Mouse (Mus musculus): ENCODE results near the gene Clns1a.

Clns1a gene

DNA sequence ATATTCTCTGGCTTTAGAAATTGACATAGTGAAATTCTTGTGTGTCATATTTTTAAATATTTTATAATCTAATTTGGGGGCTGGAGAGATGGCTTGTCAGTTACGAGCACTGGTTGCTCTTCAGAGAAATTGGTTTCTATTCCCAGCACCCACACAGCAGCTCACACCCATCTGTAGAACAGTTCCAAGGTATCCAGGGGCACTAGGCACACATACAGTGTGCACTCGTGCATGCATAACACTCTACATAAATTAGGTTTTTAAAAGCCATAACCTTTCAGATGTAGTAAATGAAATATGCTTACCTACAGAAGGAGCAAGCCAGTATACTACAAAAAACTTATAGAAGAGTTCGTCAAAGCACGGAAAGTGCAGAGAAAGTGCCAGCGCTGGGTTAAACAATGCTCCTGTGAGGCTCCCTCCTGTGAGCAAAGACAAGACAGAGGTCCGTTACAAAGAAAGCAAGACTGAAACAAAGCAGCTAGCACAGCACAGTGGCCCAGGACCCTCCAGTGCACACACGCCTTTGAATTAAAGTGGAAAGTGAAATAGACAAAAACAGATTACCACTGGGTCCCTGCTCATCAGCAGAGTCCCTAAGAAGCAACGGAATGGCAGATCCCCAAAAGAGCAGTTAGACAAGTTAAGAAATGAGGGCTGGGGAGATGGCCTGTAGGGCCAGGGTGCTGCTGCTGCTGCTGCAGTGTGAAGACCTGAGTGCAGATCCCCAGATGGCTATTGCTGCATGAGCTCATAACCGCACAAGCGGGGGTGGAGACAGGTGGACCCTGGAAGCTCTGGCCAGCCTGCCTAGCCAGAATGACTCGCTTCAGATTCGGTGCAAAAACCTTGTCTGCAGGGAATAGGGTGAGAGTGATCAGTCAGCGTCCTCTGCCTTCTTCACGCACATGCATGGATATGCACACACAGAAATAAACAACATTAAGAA, 32.5 kb downstream of the Clns1a start:
- DNase-seq (ENCODE audit: low spot score): no peak

DNA sequence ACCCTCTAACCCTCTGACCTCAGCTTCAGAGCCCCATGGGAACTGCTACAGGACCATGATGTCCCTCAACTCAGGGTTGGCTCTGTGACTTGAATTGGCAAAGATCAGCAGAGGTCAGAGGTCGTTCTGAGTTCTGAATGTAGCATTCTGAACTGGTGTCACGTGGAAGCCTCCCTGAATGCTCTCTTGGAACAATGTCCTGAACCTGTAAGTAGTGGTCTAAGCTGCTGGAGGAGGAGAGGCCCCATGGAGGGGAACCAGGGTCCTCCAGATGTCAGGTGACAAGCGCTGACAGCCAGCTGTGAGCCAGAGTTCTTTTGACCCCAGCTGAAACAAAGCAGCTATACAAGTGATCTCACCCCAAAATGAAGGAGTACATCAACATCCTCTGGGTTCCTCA, 34.0 kb downstream of the Clns1a start:
- no peak for DNase-seq (ENCODE audit: low spot score)

DNA sequence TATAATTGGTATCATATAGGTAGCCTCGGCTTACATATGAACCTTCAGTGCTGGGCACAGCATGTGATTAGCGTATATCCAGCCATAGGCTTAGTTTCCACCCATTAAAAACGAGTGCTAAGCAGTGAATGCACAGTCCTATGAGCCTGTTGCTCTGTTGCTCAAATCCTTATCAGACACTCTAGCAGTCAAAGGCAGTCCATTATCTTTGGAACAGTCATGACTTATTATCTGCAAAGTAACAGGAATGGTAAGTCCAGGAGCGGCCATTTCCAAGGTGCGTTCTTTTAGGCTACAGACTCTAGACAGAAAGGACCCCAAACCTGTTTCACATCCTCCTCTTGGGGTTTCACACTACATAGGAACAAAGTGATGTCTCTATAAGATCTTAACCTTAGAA, 37.2 kb downstream of the Clns1a start:
- DNase-seq (ENCODE audit: low spot score): no peak

DNA sequence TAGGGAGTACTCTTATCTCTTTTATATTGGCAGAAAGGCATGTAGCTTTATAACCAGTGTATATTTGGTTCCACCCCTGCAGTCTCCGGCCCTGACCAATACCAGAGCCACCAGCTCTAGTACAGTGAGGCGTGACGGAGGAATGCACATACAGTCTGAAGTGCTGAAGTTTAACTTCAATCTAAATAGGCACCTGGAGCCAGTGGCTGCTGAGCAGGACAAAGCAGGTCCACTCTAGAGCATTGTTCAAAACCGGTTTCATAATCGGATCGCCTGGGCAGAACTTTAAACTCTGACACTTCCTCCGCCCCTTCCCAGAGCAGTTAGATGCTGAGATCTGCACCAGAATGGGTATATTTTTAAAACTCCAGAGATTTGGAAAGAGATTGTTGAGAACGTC, 38.6 kb downstream of the Clns1a start:
- no peak for DNase-seq (ENCODE audit: low spot score)

DNA sequence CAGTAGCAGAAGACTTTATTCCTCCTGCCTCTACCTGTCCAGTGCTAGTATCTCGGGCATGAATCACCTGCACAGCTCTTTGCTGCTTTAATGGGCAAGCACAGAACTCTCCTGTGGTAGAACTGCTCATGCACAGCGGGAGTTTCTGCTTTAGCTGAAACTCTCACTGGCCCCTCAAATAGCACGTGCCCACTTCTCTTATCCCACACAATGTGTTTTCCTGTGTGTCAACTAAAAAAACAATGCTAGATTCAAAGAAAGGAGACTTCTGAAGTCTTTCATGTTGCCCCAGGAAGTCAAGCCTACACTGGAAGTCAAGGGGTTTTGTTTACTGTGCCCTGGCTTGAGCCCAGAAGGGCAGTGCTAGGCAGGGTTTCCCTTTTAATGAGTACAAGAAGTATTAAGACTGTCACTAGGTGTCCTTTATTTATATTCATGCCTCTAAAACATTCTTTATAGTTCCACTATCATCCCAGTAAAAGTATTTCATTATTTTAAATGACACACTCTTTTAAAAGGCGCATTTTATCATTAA, 39.5 kb downstream of the Clns1a start:
- DNase-seq (ENCODE audit: low spot score): no peak

DNA sequence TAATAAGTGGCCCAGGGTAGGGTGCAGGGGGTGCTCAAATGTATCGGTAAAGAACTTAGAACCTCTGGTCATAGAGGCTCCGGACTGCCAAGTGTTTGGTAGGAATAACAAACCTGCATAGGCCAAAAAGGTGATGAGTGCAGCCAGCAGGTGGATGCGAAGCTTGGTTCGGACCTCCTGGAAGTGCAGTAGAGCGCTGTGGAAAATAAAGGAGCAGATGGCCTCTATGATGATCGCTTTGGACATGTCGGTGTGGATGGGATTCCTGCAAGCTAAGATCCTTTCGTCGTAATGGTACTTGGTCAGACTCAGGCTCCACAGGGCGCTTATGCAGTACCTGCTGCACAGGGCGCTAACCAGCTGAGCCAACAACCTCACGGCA, 40.8 kb downstream of the Clns1a start:
- no peak for DNase-seq (ENCODE audit: low spot score)

DNA sequence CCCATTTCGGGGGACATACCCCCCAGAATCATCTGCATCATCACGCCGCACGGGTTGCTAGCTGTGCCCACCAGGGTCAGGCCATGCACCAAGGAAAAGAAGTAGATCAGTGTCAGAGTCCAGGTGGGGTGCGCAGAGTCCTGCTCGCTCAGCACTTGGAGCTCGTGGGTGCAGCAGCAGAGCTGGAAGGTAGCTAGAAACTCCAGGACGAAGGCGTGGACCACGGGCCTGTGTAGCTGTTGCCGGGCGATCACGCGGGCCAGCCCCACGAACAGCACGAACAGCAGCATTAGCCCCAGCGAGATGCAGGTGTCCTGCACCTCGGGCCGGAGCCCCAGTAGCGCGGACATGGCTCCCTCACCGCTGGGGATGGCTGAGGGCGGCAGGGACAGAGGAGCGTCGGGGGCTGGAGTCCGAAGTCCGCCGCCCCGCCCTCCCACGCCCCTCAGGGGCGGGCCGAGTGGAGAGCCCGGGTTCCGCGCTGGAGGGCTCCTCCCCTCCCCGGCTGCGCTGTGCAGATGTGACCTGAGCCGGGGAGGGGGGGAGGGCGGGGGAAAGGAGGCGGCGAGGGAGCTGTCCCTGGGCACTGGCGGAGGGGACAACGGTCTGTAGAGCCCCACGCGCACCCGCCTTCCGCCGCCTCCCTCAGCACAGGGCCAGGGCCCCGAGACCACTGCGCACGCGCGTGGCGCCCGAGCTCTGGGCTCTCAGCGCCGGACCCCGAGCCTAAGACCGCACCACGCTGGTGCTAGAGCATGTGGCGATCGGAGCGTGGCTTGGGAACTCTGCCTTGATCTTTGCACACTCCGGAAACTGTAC, 41.4 kb downstream of the Clns1a start, which contains the start of gene Aqp11:
Gene Aqp11, minus strand, starts transcription at position 652 of the 819 bp plus-strand sequence.
- peak; percentile 78 for DNase-seq (ENCODE audit: low spot score)

DNA sequence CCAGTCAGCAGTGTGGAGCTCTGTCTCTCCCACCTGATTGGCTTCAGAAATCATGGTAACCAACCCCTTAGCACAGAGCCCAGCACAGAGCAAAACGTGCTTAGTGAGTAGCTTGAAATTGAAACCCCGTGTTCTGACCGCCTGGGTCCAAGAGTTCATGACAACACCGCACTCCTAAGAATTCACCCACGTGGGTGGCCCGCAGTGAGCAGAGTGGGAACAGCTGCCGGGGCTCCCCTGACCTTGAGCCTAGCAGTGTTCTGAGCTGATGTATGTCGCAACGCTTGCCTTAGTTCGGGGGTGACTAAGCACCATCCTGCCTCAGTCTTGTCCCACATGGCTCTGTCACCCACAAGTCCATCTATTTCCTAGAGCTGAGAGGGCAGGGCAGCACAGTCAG, 44.5 kb downstream of the Clns1a start:
- no peak for DNase-seq (ENCODE audit: low spot score)

DNA sequence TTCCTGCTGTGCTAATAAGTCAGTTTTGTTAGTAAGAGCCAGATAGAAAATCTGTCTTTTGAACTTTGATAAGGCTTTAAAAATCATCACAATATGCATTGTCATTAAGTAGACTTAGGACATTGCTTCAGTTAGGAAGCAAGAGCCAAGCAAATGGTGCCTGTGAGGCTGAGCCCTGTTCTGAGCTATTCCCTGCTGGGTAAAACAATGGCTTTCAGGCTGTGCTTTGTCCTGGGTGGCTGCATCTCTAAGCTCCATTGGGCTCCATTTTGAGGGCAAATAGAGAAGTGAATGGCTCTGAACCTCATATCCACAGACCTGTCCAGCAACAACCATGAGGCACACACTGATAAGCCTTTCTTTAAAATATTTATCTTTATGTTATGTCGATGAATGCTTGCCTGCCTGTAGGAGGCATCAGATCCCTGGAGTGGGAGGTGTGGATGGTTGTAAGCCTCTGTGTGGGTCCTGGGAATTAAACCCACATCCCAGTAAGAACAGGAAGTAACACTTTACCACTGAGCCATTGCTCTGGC, 45.4 kb downstream of the Clns1a start:
- no peak for DNase-seq (ENCODE audit: low spot score)

DNA sequence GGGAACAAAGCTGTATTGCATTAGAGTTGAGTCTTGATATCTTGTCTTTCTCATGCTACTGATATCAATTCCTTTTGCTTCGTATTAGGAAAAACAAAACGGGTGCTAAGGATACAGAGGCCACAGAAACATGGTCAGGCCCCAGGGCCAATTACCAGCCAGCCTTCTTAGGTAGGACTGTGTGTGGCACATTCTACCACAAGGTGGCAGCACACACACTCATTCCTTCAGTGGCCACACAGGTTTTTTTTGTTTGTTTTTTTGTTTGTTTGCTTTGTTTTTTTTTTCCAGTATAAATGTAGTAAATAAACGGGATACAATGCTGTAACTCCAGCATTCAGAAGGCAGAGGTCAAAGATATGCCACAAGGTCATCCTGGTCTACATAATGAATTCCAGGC, 48.9 kb downstream of the Clns1a start:
- DNase-seq (ENCODE audit: low spot score): peak; percentile 41

DNA sequence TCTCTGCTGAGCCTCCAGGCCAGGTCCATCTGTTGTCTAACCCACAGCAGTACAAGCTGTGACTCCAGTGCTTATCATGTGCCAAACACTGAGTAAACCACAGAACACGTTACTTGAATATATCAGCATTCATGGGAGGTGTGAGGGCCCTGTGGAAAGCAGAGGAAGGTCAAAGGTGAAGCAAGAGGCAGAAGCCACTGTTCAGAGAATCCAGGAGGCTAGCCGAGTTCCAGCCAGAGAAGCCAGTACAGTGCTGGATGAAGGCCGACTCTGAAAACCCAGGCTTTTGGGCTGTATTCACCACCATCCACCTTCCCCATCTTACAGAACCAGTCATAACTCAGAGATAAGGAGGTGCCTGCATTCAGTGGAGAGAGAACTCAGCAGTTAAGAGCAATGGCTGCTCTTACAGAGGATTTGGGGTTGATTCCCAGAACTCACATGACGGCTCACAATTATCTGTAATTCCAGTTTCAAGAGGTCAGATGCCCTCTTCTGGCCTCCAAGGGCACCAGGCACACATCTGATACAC, 50.8 kb downstream of the Clns1a start:
- DNase-seq (ENCODE audit: low spot score): peak; percentile 19

DNA sequence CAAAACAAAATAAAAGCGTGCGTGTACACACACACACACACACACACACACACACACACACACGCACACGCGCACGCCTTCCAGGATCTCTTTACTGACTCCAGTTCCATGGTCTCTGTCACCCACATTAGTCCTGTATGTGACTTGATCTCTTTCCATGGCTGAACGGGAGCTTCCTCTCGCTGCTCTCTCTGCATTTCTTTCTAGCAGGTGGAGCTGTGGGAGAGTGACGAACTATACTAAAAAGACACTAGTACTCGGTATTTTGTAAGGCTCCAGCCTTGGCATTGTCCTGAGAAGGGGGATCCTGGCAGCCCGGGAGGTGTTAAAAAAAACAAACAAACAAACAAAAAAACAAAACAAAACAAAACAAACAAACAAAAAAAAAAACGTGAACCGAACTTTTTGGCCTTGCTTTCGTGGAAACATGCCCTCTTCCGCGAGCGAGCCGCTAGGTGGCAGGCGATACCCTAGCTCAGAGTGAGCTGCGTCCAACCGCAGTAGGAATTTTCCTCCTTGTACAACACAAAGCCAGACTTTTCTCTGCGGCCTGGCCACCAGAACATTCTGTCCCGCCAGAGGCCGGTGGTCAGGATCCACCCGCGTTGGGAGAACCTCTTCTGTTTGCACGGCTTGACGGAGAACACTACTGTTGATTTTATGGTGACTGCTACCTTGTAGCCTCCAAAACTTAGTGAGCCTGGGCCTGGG, 51.5 kb downstream of the Clns1a start:
- DNase-seq (ENCODE audit: low spot score): peak; percentile 67

DNA sequence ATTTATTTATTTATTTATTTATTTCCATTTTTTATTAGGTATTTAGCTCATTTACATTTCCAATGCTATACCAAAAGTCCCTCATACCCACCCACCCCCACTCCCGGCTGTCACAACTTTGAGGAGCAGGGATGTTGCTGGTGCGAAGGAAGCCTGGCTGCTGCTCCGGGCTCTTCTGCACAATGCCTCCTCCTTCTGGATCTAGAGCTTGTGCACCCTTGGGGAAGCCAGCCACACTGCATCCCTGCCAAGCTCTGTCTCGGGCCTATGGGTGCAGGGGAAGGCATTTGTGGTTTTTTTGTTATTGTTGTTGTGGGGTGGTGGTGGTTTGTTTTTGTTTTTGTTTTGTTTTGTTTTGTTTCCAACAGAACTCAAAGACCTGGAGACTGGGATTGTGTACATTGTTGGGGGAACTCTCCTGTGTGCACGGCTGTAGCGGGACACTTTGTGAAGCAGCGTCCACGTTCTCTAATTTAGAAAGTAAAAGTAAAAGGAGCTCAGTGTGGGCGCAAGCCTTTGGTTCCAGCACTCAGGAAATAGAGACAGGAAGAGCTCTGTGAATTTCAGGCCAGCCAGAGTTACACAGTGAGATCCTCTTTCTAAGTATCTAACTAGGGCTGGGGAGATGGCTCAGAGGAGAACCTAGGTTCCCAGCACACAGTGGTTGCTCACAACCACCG, 52.2 kb downstream of the Clns1a start:
- DNase-seq (ENCODE audit: low spot score): peak; percentile 21

DNA sequence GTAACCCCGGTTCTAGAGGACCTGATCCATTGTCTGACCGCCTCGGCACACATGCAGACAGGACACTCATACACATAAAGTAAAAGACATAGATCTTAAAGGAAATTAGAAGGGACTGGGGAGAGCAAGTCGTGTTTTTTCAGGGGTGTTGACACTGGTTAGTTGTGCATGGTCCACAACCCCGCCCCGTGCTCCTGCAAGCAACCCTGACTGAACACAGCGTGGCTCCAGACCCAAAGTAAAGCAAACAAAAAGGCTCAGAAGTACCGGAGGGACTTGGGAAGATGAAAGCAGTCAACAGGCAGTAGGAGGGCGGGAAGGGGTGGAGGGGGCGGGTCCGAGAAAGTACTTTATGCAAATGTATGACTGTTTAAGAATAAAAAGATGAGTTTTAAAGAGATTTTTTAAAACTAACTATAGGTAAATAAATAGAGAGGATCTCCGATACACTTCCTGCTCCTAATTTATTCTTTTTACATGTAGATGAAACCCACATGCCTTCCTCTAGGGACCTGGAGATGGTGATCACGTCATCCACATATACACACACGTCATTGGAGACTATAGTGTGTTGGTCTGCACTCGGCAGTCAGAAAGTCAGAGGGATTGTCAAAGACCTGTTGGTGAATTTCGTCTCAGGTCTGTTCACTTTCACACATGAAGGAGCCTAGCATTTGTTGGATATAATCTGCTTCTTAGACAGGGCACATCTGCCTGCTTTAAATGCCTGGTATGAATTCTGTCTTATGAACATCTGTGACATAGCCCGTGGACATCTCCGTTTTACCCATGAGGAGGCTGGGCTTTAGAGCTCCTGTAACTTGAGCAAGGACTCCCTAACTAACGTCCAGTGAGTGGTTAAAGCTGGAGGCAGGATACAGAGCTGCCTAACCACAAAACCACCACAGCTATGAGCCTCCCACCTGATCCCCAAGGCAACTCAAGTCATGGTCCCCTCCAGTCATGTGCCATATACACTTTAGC, 53.1 kb downstream of the Clns1a start:
- DNase-seq (ENCODE audit: low spot score): peak; percentile 47

DNA sequence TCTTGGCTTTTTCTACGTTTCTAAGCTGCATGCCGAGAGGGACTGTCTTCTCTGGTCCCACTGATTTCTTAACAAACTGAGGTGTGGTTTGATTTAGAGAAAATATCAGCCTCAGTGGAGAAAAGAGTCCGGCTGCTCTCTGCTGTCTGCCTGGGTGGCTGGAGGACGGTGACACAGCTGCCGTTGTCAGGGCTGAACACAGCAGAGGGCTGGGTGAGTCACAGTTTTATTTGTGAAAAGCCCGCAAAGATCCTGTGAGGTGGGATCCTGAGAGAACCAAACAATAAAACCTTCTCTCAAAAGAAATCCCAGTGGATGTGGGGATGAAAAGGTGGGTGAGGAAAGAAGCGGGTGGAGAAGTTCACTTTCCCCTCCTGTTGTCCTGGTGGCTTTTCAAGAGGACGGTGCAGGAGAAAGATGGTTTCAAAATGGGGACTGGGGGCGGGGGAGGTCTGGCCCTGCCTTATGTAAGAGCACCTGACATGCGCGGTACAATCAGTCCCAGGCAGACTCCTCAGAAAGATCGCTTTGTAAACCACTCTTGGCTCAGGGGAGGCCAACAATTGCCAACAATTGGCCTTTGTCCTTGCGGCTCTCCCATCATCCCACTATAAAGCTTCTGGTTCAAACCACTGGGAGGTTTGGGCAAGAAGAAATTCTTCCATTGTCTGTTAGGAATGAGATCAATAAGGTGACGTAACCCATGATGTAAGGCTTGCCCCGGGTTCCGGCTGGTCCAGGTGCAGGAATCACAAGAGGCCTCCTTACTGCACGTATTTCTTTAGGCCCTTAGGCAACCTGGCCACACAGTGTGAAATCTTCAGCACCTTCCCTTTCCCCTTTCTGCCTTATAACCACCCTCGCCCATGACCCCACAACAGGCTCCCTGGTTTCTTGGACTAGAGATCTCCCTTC, 60.8 kb downstream of the Clns1a start:
- DNase-seq (ENCODE audit: low spot score): no peak

DNA sequence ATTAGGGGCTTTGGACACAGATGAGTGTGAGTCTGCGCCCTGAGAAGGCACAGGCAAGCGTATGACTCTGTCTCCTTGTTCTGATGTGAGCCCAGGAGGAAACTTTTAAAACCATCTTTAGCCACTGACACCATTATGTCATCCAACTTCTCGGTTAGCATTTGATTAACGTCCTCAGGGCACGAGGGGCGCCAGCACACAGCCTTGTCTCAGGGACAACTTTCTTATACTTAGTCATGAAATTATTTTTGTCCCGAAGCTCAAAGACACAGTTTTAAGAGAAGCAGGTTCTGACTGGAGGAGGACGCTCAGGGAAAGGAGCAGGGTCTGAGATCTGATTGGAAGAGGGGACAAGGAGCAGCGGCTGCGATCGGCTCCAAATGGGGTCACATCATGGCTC, 68.2 kb downstream of the Clns1a start:
- DNase-seq (ENCODE audit: low spot score): no peak

DNA sequence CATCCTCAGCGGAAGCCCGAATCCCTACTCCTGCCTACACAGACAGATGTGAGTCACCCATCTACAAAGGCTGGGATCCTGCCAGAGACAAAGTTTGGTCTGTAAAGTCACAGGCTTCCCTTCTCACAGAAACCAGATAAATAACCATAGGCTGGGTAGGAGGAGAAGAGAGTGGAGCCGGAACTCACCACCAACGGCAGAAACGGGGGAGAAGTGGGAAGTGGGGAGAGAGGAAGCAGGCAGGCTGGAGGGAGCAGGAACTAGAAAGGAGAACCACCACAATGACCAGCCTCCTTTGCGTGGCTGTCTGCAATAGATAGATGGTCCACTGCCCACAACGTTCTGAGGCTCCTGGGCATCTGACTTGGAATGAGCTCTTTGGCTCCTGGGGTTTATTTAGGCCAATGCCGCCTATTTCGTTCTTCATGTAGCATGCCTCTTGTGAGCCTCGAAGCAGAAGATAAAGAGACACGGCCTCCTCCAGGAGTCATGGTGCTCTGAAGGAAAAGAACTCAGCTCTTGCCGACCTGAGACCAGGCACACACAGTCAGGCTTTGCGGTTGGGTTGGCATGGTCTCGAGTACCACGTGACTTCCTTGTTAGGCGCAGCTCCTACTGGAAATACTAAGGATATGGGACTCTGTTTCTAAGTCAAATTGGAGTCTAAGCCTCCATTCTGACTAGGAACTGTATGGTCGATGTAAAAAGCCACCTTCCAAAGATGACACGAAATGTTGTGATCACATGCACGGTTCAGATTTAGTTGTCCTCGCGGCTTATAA, 68.9 kb downstream of the Clns1a start:
- DNase-seq (ENCODE audit: low spot score): no peak

DNA sequence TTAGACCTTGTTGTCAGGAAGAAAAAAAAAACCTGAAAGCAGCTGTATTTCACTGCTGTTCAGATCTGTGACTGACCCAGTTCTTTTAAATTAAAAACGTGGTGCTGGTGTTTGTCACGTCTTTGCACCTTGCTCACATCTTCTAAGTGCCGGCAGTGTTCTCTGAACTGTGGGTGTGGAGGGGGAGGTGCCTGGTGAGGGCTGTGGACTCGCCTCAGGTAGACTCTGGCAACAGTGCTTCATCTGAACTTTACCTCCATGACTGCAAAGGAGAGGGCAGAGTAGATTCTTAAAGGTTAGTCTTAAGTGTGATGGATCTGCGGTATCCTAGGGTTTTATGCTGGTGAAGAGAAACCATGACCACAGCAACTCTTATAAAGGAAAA, 69.5 kb downstream of the Clns1a start:
- no peak for DNase-seq (ENCODE audit: low spot score)

Data from spleen, adult 12 weeks (tissue).